Mouse (Mus musculus) lung, postnatal 10 days (tissue): ENCODE measurements around the gene Twf1.

Experiments used
- DNase-seq: peaks from one replicate; pipeline ENCODE4 v3.0.0; 2021

The Twf1 gene

GRCm38 (mm10) chr15:94589219-94590075 is at the start of gene Twf1:
Gene Twf1, minus strand, starts transcription at chr15:94589889.
- DNase-seq, result peak; percentile 99

DNA sequence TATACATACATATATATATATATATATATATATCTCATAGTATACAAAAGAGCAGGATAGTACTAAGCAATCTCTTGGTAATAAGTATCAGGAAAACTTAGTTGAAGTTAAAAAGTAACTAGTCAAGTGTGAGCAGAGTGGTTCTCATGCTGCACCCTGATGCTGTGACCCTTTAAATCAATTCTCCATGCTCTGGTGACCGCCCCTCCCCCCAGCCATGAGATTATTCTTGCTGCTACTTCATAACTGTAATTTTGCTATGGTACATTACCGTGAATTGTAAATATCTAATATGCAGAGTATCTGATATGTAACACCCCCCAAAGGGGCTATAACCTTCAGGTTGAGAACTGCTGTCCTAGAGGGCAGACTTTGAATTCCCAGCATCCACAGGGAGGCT is 49.4 kb upstream of the Twf1 start:
- no peak for DNase-seq

- DNase-seq, result peak; percentile 14
These were observed 48.5 kb upstream of the Twf1 start for GRCm38 (mm10) chr15:94638207-94638606.

- DNase-seq, result no peak
These were observed 44.8 kb upstream of the Twf1 start for GRCm38 (mm10) chr15:94634524-94634923.

DNA sequence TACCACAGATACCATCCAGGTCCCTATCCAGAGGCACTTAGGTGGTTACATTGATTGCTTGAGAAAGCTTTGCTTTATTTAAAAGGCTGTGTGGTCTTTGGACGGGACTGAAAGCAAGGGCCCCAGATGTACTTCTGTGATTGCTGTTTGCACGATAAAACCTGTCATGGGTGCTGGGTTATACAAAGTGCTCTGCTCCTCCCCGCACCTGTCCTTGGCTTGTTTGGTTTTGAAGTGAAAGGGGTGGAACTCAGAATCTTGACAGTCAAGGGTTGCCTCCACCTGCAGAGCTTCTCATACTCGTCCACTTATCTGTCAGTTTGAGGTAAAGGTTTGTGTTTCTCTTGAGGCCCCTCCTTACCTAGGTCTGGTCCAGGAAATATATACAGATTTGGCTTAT is 40.9 kb upstream of the Twf1 start:
- DNase-seq, result no peak

DNA sequence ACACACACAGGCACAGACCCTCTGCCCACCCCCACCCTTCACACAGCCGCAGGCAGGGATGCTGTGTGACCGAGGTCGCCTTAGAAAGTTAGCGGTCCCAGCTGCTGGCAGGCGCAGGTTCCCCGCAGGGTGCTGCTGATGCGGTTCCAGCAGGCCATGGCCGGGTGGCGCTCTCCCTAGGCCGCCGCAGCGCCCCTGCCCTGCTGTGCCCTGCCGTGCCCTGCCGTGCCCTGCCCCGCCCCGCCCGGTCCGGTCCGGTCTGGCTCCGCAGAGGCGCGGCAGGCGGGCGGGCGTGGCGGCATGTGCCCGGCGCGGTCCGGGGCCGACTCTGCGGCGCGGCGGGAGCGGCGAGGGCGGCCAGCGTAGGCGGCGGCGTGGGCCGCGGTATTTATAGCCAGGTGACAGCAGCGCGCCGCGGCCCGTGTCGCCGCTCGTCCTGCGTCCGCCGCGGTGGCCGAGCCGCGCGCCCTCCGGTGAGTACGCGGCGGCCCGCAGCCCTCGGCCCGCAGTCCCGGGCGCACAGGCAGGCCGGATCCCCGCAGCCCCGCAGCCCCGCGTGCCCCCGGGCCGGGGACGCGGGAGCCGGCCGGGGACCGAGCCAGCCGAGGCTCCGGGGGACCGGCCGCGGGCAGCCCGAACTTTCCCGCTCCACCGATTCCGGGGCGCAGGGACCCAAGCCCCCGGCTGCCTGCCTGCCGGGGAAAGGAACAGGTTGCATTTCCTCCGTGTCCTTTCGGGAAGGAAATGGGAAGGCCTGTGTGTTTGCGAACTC is 39.3 kb upstream of the Twf1 start, which contains the start of gene Tmem117:
Gene Tmem117 (plus strand): TSS at position 403 of the 772 bp plus-strand sequence.
- peak; percentile 44 for DNase-seq

GRCm38 (mm10) chr15:94628463-94628829 is 38.8 kb upstream of the Twf1 start:
- DNase-seq, result no peak

GRCm38 (mm10) chr15:94620909-94621308 is 31.2 kb upstream of the Twf1 start:
- DNase-seq, result no peak

GRCm38 (mm10) chr15:94616036-94616435 is 26.3 kb upstream of the Twf1 start:
- DNase-seq, result no peak

GRCm38 (mm10) chr15:94607768-94608167 is 18.1 kb upstream of the Twf1 start:
- DNase-seq, result no peak

- no peak for DNase-seq
These were observed 12.8 kb upstream of the Twf1 start for GRCm38 (mm10) chr15:94602441-94602840.

DNA sequence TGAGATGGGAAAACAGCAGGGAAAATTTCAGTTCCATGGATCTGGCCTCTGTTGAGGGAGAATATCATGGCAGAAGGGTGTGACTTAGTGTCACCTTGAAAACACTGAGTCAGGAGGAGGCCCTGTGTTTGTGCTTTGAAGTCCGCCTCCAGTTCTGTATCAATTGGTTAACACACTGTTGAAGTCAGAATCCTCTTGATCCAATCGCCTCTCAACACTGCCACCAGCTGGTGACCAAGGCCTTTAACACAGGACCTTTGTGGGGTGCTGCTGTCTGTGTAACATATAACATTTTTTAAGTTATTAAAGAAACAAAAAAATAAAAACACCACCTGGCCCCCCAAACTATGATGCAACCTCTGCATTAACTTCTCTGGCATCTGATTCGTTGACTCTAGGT is 11.7 kb upstream of the Twf1 start:
- peak; percentile 66 for DNase-seq

GRCm38 (mm10) chr15:94600145-94600707 is 10.5 kb upstream of the Twf1 start:
- DNase-seq, result no peak

GRCm38 (mm10) chr15:94593586-94593985 is 3.9 kb upstream of the Twf1 start:
- no peak for DNase-seq

DNA sequence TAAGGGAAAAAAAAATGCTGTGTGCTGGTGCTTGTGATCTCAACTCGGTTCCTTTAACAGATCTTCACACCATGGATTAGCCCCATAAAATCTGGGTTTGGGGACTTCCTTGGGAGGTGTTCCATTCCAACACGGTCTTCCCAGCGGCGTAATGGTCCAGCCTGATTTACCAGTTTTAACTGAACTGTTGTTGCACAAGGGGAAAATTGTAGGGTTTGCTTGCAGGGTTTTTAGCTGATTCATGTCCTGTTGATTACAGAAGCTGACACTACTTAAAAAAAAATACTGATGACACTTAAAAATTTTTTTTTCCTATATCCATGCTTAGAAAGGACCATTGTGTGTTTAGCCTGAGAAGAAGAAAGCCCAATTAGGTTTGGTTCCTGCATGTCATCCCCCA is 1.7 kb upstream of the Twf1 start:
- DNase-seq, result no peak

DNA sequence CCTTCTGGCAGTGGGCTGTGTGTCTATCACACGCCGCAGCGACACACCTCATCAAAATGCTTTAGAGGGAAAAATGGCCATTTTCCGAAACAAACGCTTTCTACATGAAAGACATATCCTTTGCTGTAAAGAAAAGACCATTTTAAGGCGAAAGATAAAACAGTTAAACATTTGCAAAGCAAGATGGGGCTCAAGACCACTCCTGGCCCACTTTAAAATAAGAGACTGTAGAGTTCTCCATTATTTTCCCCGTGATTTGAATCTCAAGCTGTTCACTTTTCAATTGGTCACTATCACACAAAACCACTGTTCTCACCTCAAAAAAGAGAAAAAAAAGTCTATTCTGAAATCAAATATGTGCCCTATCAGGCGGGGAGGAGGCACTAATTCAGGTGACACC is 394 bp upstream of the Twf1 start:
- no peak for DNase-seq

DNA sequence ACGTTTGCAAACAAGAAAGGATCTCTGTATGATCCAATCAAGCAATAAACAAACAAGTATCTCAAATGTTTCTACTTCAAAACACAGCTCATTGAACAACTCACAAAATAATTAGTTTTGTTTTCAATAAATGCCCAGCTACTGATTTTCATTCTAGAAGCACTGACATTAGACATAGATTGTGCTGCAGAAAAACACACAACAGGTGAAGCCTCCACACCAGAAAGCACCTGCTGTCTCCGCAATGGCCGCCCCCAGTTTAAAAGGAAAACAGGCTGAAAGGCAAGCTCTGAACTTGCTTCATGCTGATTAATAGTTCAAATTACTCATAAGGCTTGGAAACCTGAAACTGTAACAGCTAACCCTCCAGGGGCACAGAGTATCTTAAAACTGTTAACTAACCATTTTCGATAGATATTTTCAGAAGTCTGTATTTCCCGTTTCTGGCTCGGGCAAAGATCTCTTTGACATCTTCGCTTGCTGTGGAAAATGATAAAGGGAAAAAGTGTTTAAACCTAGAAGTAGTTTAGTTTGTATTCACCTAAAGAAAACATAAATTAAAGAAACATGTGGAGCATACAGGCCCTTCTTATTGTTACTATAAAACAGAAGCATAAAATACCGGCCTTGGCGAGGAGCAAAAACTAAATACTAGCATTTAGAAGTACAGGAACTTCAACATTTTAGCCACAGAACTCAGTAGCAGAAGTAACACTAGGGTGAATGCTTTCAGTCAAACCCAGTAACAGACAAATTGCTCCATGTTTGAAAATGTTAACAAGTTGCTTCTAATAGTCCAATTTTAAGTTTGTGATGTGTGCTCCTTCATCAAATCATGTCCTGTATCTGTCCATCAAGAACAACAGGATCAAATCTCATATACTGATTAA is 1.6 kb downstream of the Twf1 start:
- no peak for DNase-seq

GRCm38 (mm10) chr15:94584738-94585137 is 5.0 kb downstream of the Twf1 start:
- DNase-seq, result no peak

GRCm38 (mm10) chr15:94583153-94583552 is 6.5 kb downstream of the Twf1 start:
- no peak for DNase-seq

- DNase-seq, result no peak
These were observed 7.6 kb downstream of the Twf1 start for GRCm38 (mm10) chr15:94582000-94582593.

DNA sequence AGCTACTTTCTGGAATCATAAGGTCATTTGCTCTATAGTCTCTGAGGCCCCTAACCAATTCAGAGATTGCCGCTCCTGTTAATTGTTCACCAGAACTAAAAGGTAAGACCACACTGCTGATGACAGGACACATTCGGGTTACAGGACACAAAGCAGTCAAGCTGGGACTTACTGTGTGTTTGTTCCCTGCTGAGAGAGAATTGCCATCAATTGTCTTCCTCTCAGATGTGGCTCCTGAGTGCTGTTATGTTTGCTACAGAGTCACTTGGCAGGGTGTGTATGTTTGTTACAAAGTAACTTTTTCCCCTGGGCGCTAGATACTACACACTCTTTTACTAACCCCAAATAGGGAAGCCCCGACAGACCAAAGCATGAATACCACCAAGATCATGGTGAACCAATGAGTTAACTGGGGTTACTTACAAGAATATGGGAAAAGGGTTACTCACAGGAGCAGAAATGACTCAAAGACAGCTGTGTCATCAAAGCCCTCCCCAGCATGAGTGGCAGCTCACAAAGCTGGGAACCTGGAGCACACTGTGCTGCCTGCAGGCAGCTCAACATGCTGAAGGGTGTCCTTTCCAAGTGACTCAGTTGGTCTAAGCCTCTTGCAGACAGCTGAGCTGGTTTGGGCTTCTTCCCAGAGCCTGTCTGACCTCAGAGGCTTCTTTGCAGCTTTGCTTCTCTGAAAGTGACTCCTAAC is 15.0 kb downstream of the Twf1 start:
- DNase-seq, result no peak

- no peak for DNase-seq
These were observed 16.9 kb downstream of the Twf1 start for GRCm38 (mm10) chr15:94572746-94573145.
